Mouse (Mus musculus): ENCODE measurements around the gene Commd6.
"Not testable (repeated sequence)": the region's sequence is repeated elsewhere in the genome, so short reads cannot be mapped to it uniquely, and the experiment has no call there.

Commd6 gene

GRCm38 (mm10) chr14:101595301-101596080, 45.0 kb downstream of the Commd6 start:
- H3K36me3 ChIP-seq (ENCODE audit: control insufficient read depth, insufficient read depth, low read length, poor library complexity, severe bottlenecking) = no peaks in the 10 kb centered on the region
- DNase-seq (ENCODE audit: low read depth, low spot score) = no peak
- H3K27me3 ChIP-seq (ENCODE audit: control insufficient read depth, insufficient read depth, low read length, poor library complexity, severe bottlenecking) = no peaks in the 10 kb centered on the region

- H3K27me3 ChIP-seq (ENCODE audit: control insufficient read depth, insufficient read depth, low read length, poor library complexity, severe bottlenecking) = no peaks in the 10 kb centered on the region
- DNase-seq (ENCODE audit: low read depth, low spot score) = no peak
- no peaks in the 10 kb centered on the region for H3K36me3 ChIP-seq (ENCODE audit: control insufficient read depth, insufficient read depth, low read length, poor library complexity, severe bottlenecking)
These were observed 46.5 kb downstream of the Commd6 start for GRCm38 (mm10) chr14:101594001-101594400.

GRCm38 (mm10) chr14:101593340-101593739, 47.1 kb downstream of the Commd6 start:
- H3K36me3 ChIP-seq (ENCODE audit: control insufficient read depth, insufficient read depth, low read length, poor library complexity, severe bottlenecking) = no peaks in the 10 kb centered on the region
- DNase-seq (ENCODE audit: low read depth, low spot score) = no peak
- H3K27me3 ChIP-seq (ENCODE audit: control insufficient read depth, insufficient read depth, low read length, poor library complexity, severe bottlenecking) = no peaks in the 10 kb centered on the region

GRCm38 (mm10) chr14:101591101-101591500, 49.4 kb downstream of the Commd6 start:
- no peaks in the 10 kb centered on the region for H3K27me3 ChIP-seq (ENCODE audit: control insufficient read depth, insufficient read depth, low read length, poor library complexity, severe bottlenecking)
- DNase-seq (ENCODE audit: low read depth, low spot score) = no peak
- no peaks in the 10 kb centered on the region for H3K36me3 ChIP-seq (ENCODE audit: control insufficient read depth, insufficient read depth, low read length, poor library complexity, severe bottlenecking)

- DNase-seq (ENCODE audit: low read depth, low spot score); H3K36me3 ChIP-seq (ENCODE audit: control insufficient read depth, insufficient read depth, low read length, poor library complexity, severe bottlenecking); H3K27me3 ChIP-seq (ENCODE audit: control insufficient read depth, insufficient read depth, low read length, poor library complexity, severe bottlenecking): not testable (repeated sequence)
These were observed 52.1 kb downstream of the Commd6 start for GRCm38 (mm10) chr14:101588209-101588991.

- not testable (repeated sequence) for DNase-seq (ENCODE audit: low read depth, low spot score); H3K36me3 ChIP-seq (ENCODE audit: control insufficient read depth, insufficient read depth, low read length, poor library complexity, severe bottlenecking); H3K27me3 ChIP-seq (ENCODE audit: control insufficient read depth, insufficient read depth, low read length, poor library complexity, severe bottlenecking)
These were observed 53.0 kb downstream of the Commd6 start for GRCm38 (mm10) chr14:101587366-101588040.

DNA sequence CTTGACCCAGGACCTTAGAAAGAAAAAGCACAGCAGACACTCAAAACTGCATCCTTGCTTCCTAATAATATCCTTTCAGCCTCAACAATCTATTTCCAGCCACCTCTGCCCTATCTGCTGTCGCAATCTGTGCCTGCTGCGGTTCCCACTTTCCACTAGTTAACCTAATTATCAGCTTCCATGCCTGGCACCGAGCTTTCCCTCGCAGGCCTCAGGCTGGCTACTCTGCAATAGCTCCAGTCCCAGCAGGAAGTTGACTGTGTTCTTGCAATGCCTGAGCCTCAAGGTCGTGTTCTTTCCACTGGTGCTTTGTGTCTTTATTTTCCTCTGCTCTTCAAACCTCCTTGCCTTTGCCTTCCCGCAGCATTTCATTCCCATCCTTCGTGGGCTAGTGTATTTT, 54.4 kb downstream of the Commd6 start:
- Histone ChIP-seq H3K36me3 (ENCODE audit: control insufficient read depth, insufficient read depth, low read length, poor library complexity, severe bottlenecking) (no peaks in the 10 kb centered on the region), H3K27me3 (ENCODE audit: control insufficient read depth, insufficient read depth, low read length, poor library complexity, severe bottlenecking) (no peaks in the 10 kb centered on the region)
- DNase-seq (ENCODE audit: low read depth, low spot score) = no peak
